Mouse (Mus musculus) liver, embryonic 11.5 days (tissue): ENCODE results near the gene Zg16. TPM values are rescaled to one million over a fixed set of nuclear protein-coding genes. Genes with fewer than 3 reads are reported as not detected.

ENCODE experiments used
- ATAC-seq: fragments of 200-750 bp; cut with Nextera tagmentation; replicated peaks from 2 replicates; pipeline ENCODE4 v1.8.0; 2017; ENCODE audit warnings: moderate number of reproducible peaks, mild to moderate bottlenecking, moderate TSS enrichment, moderate library complexity; ENCODE audit not compliant: low FRiP score
- DNase-seq: peaks from one replicate; pipeline ENCODE4 v3.0.0-alpha.2; 2017; ENCODE audit warnings: low spot score
- H3K27ac ChIP-seq: fragments of 300-500 bp; sonication (generic); 2 replicates; pipeline ENCODE4 v1.5.1; 2014; ENCODE audit warnings: mild to moderate bottlenecking, low read depth, low read length, control low read depth
- H3K27me3 ChIP-seq: fragments of 300-500 bp; sonication (generic); replicated peaks from 2 replicates; pipeline ENCODE4 v1.6.1; 2014; ENCODE audit warnings: low read length, mixed read lengths; ENCODE audit not compliant: control insufficient read depth, insufficient read depth
- H3K36me3 ChIP-seq: fragments of 300-500 bp; sonication (generic); 2 replicates; pipeline ENCODE4 v1.6.1; 2014; ENCODE audit warnings: mild to moderate bottlenecking, low read length, moderate library complexity, mixed read lengths; ENCODE audit not compliant: control insufficient read depth, insufficient read depth
- H3K4me1 ChIP-seq: fragments of 300-500 bp; sonication (generic); replicated peaks from 2 replicates; pipeline ENCODE4 v1.6.1; 2014; ENCODE audit warnings: low read length, mixed read lengths; ENCODE audit not compliant: control insufficient read depth, insufficient read depth
- H3K4me2 ChIP-seq: fragments of 300-500 bp; sonication (generic); 2 replicates; pipeline ENCODE4 v1.6.1; 2014; ENCODE audit warnings: mild to moderate bottlenecking, control low read depth, moderate library complexity
- H3K4me3 ChIP-seq: fragments of 300-500 bp; sonication (generic); 2 replicates; pipeline ENCODE4 v1.5.1; 2014; ENCODE audit warnings: low read depth, low read length, control low read depth
- H3K9ac ChIP-seq: fragments of 300-500 bp; sonication (generic); 2 replicates; pipeline ENCODE4 v1.6.1; 2014; ENCODE audit warnings: low read depth, low read length, control low read depth
- H3K9me3 ChIP-seq: fragments of 300-500 bp; sonication (generic); 2 replicates; pipeline ENCODE4 v1.6.1; 2016; ENCODE audit warnings: low read length, inconsistent platforms, mixed read lengths; ENCODE audit not compliant: control insufficient read depth
- WGBS: fragments of 180-500 bp; shearing (Covaris S2); extraction: QIAGEN DNeasy Blood & Tissue Kit; methylation state at CpG from one replicate; pipeline ENCODE4 v1.1.7; 2014; 5-methylcytosine and 5-hydroxymethylcytosine counted together
- polyA plus RNA-seq: library from polyadenylated mRNA; unstranded; fragments of >200 nt; fragmentation: Nextera tagmentation; extraction: Ambion mirVana; gene quantifications from 2 replicates; pipeline ENCODE4 v1.2.1, GENCODE M21; 2014

Zg16 gene
- polyA plus RNA-seq, 1 experiment from 2014 or later: not detected

- Histone ChIP-seq H3K4me1 (peaks cover 15% of the 10 kb centered on the region), H3K4me3 (no peak overlapping the region), H3K4me2 (0 out of 2 replicates have a peak overlapping the region, but pooled peaks have one; percentile 13), H3K9me3 (no peaks in the 10 kb centered on the region), H3K27me3 (peaks cover 6% of the 10 kb centered on the region), H3K36me3 (no peaks in the 10 kb centered on the region), H3K27ac (peak overlapping the region; percentile 34; the same call in 1 of the 2 replicates), H3K9ac (0 out of 2 replicates have a peak overlapping the region, but pooled peaks have one; percentile 28)
- DNase-seq: no peak
- 62% methylated on average over 14 of the region's 14 CpGs for WGBS
- no peak for ATAC-seq
These were observed 31.7 kb upstream of the Zg16 start for GRCm38 (mm10) chr7:127118671-127119445.

DNA sequence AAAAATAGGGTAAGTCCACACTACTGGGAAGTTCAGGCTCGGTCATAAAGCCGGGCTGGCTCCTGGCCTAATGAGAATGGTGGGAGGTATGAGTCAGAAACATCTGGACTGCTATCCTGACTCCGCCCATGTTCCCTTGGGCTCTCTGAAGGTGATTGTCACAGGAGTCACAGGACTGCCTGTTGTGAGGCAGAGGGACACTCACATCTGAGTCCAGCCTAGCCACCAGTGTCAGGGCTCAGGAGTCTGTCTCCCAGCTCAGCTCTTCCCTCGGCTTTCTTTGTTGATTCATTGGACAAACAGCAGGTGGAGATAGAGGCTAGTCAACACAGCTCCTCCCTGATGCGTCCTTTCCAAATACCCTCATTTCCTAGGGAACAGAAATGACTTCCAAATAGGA is 30.8 kb upstream of the Zg16 start:
- Histone ChIP-seq H3K36me3 (no peaks in the 10 kb centered on the region), H3K4me3 (no peak overlapping the region), H3K4me2 (no peak overlapping the region), H3K9me3 (no peaks in the 10 kb centered on the region), H3K4me1 (peaks cover 18% of the 10 kb centered on the region), H3K27me3 (peaks cover 6% of the 10 kb centered on the region), H3K27ac (no peak overlapping the region), H3K9ac (no peak overlapping the region)
- peak; percentile 29; the same call in 1 of the 2 replicates for ATAC-seq
- 52% methylated on average over 5 of the region's 5 CpGs for WGBS
- DNase-seq: no peak

DNA sequence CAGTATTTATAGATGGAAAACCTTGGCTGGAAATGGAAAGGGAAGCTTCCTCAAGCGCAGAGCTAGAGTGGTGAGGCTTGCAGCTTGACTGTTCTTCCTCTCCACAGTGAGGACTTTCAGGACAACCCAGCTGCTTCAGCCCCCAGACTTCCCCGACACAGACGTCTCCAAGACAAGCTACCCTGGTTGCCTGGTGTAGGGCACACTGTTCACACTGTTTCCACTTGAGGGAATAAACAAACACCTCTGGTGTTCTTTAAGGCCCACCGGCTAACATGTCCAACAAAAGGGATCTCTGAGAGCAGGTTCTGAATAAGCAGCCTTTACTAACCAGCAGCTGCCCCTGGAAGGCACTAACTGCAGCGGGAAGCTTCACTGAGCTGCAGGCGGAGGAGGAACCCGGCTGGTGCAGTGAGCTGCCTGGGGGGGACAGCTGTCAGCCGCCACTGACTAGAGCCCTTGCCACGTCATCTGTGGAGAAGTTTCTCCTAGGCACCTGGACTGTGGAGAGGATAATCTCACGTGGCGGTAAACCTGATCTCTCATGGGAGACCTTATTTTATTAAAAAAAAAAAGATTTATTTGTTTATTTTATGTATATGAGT is 29.3 kb upstream of the Zg16 start:
- Histone ChIP-seq H3K27ac (no peak overlapping the region; the same call in 1 of the 2 replicates), H3K36me3 (no peaks in the 10 kb centered on the region), H3K4me1 (peaks cover 23% of the 10 kb centered on the region), H3K9me3 (no peaks in the 10 kb centered on the region), H3K27me3 (no peaks in the 10 kb centered on the region; the same call in 1 of the 2 replicates), H3K4me2 (no peak overlapping the region), H3K9ac (no peak overlapping the region), H3K4me3 (no peak overlapping the region)
- WGBS: 59% methylated on average over 11 of the region's 11 CpGs
- ATAC-seq: no peak
- DNase-seq: no peak

DNA sequence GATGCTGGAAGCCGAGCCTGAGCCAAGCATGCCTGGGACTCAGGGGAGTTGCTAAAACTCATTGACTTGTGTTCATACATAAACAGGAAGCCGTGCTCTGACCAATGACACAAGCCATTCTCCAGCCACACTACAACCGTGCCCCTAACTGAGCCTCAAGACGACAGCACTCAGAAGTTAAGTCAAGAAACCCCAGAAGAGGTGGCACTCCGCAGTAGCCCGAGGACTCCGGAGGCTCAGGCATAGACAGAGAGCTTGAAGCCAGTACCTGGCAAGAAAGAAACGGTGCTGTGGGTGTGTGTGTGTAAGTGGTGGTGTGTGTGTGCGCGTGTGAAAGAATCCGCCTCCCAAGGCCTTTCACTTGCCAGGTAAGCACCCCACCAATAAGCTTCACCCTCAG is 27.8 kb upstream of the Zg16 start:
- no peaks in the 10 kb centered on the region for H3K9me3 ChIP-seq

DNA sequence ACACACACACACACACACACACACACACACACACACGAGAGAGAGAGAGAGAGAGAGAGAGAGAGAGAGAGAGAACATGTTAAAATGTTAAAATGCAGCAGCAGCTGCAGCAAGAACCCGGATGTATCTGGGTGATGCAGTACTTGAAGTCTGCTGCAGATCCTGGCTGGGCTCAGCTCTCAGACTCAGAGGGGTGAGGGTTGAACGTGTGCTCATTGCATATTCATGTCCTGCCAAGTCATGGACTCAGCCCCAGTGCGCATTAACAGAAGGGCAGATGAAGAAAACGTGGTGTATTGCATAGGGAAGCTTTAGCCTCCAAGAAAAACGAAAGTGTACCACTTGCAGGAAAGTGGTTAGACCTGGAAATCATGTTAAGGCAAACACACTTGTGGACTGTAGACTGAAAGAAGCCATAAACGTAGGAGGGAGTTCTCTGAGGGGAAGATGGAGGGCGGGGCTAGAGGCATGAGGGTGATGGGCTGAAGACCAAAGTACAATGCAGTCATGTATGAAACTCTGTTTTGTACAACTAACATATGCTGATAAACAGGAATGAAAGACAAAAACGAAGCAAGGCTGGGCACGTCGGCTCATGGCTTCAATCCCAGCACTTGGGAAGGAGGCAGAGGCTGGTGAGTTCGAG is 26.6 kb upstream of the Zg16 start:
- DNase-seq (no peak), ATAC-seq (no peak)
- no peak overlapping the region for H3K4me3 ChIP-seq
- H3K9ac ChIP-seq: no peak overlapping the region
- no peak overlapping the region for H3K27ac ChIP-seq
- H3K36me3 ChIP-seq: no peaks in the 10 kb centered on the region
- no peaks in the 10 kb centered on the region for H3K9me3 ChIP-seq
- H3K4me1 ChIP-seq: peaks cover 19% of the 10 kb centered on the region
- no peaks in the 10 kb centered on the region for H3K27me3 ChIP-seq
- no peak overlapping the region for H3K4me2 ChIP-seq
- WGBS: 57% methylated on average over 12 of the region's 12 CpGs

More for the DNA sequence above, 27.8 kb upstream of the Zg16 start:
- Histone ChIP-seq H3K4me2 (no peak overlapping the region), H3K36me3 (no peaks in the 10 kb centered on the region), H3K4me1 (peaks cover 25% of the 10 kb centered on the region), H3K9ac (no peak overlapping the region), H3K4me3 (no peak overlapping the region), H3K27ac (no peak overlapping the region), H3K27me3 (no peaks in the 10 kb centered on the region)
- no peak for ATAC-seq
- 74% methylated on average over 11 of the region's 11 CpGs for WGBS
- DNase-seq: no peak

DNA sequence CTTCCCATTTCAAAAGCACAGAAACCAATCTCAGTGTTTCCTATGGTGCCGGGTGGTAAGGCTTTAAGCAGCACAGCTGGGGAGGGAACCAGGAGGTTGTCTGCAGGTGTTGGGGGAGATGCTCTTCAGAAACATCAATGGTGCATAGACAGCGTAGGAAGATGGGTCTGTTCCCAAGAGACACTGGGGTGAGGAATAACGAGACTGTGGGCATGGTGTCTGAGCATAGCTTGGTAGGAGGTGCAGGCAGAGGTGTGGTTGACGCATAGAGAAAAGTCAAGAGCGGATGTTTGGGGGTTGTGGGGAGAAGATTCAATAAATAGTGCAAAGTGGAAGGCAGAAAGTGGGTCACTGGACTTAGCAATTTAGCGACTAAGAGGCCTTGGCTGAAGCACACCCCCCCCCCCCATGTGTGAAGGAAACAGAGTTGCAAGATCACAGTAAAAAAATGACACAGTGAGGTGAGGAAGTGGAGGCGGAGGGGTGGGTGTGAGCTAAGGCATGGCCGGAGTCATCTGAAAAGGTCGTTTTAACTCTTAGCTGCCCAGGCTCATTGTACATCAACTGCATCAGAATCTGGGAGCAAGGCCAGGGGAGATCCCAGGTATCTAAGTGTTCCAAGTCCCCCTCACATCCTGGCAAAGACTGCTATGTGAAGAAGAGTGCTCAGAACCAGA is 25.9 kb upstream of the Zg16 start:
- DNase-seq: no peak
- H3K36me3 ChIP-seq: no peaks in the 10 kb centered on the region
- no peak overlapping the region for H3K9ac ChIP-seq
- H3K4me1 ChIP-seq: peaks cover 17% of the 10 kb centered on the region
- no peak for ATAC-seq
- H3K27me3 ChIP-seq: no peaks in the 10 kb centered on the region
- no peak overlapping the region for H3K27ac ChIP-seq
- no peaks in the 10 kb centered on the region for H3K9me3 ChIP-seq
- no peak overlapping the region for H3K4me3 ChIP-seq
- no peak overlapping the region for H3K4me2 ChIP-seq
- WGBS: 39% methylated on average over 9 of the region's 9 CpGs

- Histone ChIP-seq H3K9me3 (no peaks in the 10 kb centered on the region), H3K27ac (no peak overlapping the region), H3K4me1 (peaks cover 17% of the 10 kb centered on the region), H3K9ac (no peak overlapping the region), H3K4me2 (no peak overlapping the region), H3K36me3 (no peaks in the 10 kb centered on the region), H3K4me3 (no peak overlapping the region), H3K27me3 (no peaks in the 10 kb centered on the region)
- WGBS: 70% methylated on average over 12 of the region's 12 CpGs
- no peak for DNase-seq
- ATAC-seq: no peak
These were observed 25.2 kb upstream of the Zg16 start for GRCm38 (mm10) chr7:127112251-127112841.

DNA sequence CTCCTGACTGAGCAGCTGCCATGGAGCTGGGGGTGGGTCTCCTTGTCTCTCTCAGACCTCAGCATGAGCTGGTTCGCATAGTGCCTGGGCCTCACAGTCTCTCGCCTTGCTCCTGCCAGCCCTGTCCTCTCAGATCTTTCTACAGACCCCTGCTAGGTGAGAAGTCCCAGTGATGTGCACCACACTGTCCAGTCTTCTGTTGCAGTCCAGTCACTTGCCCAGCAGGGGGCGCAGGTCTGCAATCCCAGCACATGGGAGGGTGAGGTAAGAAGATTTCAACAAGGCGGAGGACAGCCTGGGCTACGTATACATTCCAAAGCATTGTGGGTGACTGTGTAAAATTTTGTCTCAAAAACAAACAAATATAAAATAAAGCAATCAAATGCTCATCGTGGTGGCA is 24.3 kb upstream of the Zg16 start:
- no peak overlapping the region for H3K9ac ChIP-seq
- ATAC-seq (peak; percentile 63), DNase-seq (peak; percentile 72)
- no peaks in the 10 kb centered on the region for H3K36me3 ChIP-seq
- H3K4me1 ChIP-seq: peaks cover 13% of the 10 kb centered on the region
- no peak overlapping the region for H3K4me3 ChIP-seq
- no peak overlapping the region for H3K4me2 ChIP-seq
- H3K27ac ChIP-seq: no peak overlapping the region
- WGBS: 38% methylated on average over 6 of the region's 6 CpGs
- no peaks in the 10 kb centered on the region for H3K27me3 ChIP-seq
- no peaks in the 10 kb centered on the region for H3K9me3 ChIP-seq
